Mouse (Mus musculus): ENCODE data around the gene Mtmr4.

The Mtmr4 gene

GRCm38 (mm10) chr11:87581933-87582710 lies 9.8 kb upstream of the Mtmr4 start:
- DNase-seq, result no peak

DNA sequence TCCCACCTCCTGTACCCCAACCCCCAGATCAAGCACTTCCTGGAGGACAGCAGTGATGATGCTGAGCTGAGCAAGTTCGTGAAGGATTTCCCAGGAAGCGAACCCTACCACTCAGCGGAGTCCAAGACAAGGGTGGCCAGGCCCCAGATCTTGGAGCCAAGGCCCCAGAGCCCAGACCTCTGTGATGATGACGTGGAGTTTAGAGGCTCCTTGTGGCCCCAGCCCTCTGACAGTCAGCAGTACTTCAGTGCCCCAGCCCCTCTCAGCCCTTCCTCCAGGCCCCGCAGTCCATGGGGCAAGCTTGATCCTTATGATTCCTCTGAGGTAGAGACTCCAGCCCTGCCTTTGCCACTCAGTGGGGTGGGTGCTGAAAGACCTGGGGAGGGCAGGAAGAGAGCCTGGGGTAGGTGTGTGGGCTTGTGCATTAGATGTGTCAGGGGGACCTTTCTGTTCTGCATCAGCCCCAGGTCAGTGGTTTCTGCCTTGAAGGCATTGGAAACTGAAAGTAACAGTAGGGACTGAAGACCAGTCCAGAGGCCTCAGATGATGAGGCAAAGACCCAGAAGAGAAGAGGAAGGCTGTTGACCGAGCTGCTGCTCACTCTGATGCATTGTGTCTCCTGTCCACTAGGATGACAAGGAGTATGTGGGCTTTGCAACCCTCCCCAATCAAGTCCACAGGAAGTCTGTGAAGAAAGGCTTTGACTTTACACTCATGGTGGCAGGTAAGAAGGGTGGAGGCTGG lies 8.5 kb upstream of the Mtmr4 start:
- DNase-seq, result no peak

DNA sequence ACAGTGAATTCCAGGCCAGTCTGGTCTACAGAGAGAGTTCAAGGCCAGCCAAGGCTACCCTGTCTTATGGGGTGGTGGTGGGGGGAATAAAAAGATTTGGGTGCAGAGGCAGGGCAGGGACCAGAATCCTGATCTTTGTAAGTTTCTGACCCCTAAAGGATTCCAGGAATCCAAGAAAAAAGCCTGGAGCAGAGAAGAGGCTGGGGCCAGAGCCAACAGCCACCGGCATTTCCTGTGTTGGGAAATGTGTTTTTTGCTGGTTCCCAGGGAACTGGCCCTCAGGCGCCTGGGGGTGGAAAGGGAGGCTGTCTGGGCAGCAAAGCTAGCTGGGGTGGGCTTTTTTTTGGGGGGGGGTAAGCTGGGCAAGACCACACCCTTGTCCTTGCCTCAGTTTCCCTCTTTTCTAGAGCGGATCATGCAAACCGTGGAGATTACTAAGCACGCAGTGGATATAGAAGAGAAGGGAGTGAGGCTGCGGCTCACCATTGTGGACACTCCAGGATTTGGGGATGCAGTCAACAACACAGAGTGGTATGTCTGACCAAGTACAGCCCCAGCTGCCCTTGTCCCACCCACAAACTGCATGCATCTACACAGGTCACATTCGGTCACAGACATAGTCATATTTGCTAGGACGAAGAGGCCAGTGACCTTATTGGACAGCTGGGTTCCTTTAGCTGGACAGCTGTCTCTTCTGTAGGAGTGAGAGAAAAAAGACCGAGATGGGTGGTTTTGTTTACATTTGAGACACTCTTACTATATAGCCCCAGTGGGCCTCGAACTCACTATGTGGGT lies 7.1 kb upstream of the Mtmr4 start:
- DNase-seq, result no peak

- DNase-seq, result no peak
These were observed 4.6 kb upstream of the Mtmr4 start for GRCm38 (mm10) chr11:87587211-87587874.

DNA sequence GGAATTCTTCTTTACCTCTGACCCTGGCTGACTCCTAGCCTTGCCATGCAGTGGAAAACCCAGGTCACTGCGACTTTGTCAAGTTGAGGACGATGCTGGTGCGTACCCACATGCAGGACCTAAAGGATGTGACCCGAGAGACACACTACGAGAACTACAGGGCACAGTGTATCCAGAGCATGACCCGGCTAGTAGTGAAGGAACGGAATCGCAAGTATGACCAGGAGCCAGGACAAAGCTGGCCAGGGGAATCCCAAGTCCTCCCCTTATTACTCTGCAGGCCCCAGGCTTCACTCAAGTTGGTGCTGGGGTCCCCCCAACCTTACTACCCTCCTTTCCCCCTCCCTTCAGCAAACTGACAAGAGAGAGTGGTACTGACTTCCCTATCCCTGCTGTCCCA lies 2.4 kb upstream of the Mtmr4 start:
- no peak for DNase-seq

DNA sequence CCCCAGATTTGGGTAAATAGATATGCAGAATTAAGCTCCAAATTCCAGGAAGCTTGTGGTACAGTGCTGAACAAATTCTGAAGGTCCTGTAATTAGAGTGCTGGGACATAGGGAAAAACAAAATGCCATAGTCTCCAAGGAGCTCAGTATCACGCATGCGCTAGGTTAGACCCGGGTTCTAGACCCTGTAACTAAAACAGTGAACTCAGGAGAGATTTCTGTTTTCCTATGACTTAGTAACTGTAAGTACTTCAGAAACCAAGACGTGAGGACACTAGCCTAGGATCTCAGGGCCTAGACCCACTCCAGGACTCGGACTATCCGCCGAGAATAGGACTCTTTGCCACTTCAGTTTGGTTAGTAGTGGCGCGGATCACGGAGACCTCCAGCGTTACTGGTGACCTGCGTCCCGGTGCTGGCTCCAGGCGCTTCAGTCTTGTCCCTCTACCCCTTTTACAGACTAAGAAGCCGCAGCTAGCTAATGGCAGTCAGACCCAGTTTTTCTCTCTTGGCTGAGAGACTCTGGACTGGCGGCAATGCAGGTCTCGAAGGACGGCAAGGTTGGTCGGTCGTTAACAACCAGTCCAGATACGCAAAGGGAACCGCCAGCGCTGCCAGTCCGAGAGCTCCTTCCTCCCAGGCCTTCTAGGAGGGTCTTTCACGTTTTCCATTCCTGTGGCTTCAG lies 979 bp upstream of the Mtmr4 start:
- peak; percentile 50 to 56 for DNase-seq

GRCm38 (mm10) chr11:87592354-87592695 lies 363 bp downstream of the Mtmr4 start:
- no peak for DNase-seq

GRCm38 (mm10) chr11:87592713-87593598 lies 994 bp downstream of the Mtmr4 start:
- DNase-seq, result no peak

DNA sequence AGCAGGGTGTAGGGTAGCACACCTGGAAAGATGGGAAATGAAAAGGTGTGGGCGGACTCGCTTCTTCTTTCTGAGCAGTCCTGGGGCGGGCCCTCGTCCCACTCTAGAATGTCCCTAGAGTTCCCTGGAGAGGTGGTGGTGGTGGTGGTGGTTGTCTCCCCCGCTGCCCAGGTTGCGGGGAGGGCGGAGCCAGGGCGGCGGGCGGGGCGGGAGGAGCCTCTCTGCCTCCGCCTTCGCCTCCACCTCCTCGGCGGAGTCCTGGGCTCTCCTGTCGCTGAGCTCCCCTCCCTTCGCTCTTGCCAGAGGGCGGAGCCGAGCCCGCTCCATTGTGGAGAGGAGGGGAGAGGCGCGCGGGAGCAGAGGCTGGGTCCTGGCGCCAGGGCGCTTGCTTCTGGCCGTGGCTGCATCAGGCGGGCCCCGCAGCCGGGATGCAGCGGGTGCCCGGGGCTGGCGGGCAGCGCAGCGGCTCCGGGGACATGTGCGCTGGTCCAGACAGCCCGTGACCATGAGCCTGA lies 3.4 kb downstream of the Mtmr4 start:
- DNase-seq, result peak; percentile 57 to 63

DNA sequence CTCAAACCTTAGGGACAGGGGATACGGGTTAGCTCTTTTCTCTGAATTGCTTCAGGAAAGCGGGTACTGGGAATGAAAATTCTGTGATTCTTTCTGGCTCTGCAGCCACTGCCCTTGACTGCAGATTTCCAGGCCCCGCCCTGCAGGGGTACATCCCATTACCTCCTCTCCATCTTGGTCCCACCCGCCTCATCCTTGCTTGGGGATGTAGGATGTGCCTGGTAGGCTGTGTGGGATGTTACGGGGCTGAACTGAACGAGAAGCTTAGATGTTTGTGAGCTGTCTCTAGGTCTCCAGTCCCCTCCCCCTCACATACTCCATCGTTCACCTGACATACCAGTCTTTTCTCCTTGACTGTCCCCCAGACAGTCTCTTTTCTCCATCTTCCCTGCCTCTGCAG lies 4.0 kb downstream of the Mtmr4 start:
- no peak for DNase-seq

DNA sequence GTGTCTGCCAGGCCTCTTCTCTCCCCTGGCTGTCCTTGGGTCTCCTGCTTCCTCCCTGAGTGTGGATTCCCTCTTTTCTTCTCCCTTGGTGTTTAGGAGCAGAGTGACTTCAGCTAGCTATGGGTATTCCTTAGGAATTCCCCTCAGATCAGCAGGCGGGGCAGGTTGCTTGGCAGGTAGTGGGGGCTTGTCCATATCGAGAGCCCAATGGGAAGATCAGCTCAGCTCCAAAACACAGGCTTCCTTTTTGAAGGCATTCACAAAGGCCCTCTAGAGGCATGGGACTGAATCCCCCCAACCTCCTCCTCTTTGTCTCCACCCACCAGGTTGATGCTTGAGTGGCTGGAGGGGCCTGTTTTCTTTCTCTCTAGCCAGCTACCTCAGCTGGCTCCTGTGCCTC lies 4.5 kb downstream of the Mtmr4 start:
- no peak for DNase-seq

DNA sequence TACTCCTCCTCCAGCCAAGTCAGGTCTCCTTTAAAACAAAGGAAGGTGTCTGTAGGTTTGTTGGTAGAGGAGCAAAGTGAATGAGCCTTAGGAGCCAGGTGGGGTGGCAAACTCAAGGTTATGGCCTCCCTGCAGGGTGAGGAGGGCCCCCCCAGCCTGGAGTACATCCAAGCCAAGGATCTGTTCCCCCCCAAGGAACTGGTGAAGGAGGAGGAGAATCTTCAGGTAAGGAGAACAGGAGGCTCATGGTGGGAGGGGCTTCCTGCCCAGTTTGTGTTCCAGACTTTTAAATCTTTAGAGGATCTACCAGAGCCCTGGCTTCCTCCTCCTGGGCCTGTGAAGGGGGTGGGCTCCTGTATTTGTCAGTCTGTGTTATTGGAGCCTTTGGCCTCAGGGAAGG lies 5.1 kb downstream of the Mtmr4 start:
- no peak for DNase-seq

- DNase-seq, result no peak
These were observed 7.6 kb downstream of the Mtmr4 start for GRCm38 (mm10) chr11:87599395-87600089.

- DNase-seq, result no peak
These were observed 8.4 kb downstream of the Mtmr4 start for GRCm38 (mm10) chr11:87600322-87600853.

- DNase-seq, result no peak
These were observed 10.3 kb downstream of the Mtmr4 start for GRCm38 (mm10) chr11:87602234-87602633.

DNA sequence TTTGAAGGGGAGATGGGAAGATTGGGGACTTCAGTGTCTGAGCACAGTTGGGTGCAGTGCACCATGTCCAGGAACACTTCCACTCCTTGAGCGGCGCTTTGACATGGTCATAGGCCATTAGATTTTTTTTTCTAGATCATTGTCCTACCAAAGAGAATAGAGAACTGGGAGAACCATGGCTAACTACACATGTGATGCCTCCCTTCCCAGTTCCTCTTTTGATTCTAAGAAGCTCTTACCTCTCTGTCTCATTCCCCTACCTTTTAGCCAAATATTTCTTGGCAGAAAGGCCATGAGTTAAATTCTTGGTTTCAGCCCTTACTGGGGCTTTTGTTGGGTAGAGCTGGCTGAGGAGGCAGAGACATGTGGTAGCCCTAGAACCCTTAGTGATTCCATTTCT lies 11.6 kb downstream of the Mtmr4 start:
- DNase-seq, result no peak

GRCm38 (mm10) chr11:87609264-87609663 lies 17.3 kb downstream of the Mtmr4 start:
- DNase-seq, result no peak

DNA sequence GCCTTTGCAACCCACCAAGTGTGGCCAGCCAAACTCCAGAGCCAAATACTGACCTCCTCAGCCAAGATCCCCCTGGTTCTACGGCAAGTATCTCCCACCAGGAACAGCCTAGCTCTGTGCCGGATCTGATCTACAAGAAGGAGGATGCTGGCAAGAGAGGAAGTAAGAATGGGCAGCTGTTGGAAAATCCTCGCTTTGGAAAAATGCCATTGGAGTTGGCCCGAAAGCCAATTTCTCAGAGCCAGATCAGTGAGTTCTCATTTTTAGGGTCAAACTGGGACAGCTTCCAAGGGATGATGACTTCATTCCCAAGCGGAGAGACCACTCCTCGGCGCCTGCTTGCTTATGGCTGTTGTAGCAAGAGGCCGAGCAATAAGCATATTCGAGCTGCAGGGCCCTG lies 19.6 kb downstream of the Mtmr4 start:
- no peak for DNase-seq

DNA sequence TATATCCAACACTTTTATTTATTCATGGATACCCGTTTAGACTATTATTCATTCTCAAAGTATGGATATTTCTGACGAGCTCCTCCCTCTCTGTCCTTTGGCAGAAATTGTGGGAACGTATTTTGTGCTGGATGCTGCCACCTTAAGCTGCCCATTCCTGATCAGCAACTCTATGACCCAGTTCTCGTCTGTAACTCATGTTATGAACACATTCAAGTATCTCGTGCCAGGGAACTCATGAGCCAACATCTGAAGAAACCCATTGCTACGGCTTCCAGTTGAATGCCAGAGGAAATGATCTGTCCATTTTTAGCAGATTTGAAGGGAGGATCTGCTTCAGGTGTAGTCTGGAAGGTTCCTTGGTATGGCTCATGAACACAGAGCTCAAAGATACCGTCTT lies 22.0 kb downstream of the Mtmr4 start:
- DNase-seq, result no peak

- no peak for DNase-seq
These were observed 23.6 kb downstream of the Mtmr4 start for GRCm38 (mm10) chr11:87615551-87615950.
